Mouse (Mus musculus) erythroblast, embryonic 14.5 days (primary cell): ENCODE measurements around the gene Ackr3.
A peak's percentile ranks its signal among the peaks of the same experiment; 100 is the strongest.

Experiments
- GATA1 ChIP-seq: IDR thresholded peaks from 2 replicates; pipeline ENCODE4 v1.6.1; 2012; ENCODE audit warnings: low read length, inconsistent platforms, mixed read lengths
- TAL1 ChIP-seq: IDR thresholded peaks from 3 replicates; pipeline ENCODE4 v1.6.1; 2012; ENCODE audit warnings: low read length, inconsistent platforms, mixed read lengths

- peak; percentile 70 for TF ChIP-seq GATA1
- peak; percentile 52 for TF ChIP-seq TAL1
Measured at GRCm38 (mm10) chr1:90247756-90248541, 44.2 kb downstream of the Ackr3 start.
